Mouse (Mus musculus) midbrain, postnatal 0 days (tissue): ENCODE measurements at regions not wholly inside any gene's neighbourhood (a gene's known extent, or its start where the extent isn't known, plus 50 kb on each side); places are given as distances from the start of the nearest gene placed in this dataset.

Experiments used
- ATAC-seq: fragments of 200-750 bp; cut with Nextera tagmentation; 2 replicates; pipeline ENCODE4 v1.8.0; 2017; ENCODE audit warnings: moderate number of reproducible peaks, mild to moderate bottlenecking, moderate TSS enrichment, moderate library complexity; ENCODE audit not compliant: low FRiP score
- DNase-seq: peaks from one replicate; pipeline ENCODE4 v3.0.0-alpha.2; 2015; ENCODE audit warnings: low spot score
- H3K27ac ChIP-seq: fragments of 300-500 bp; sonication (generic); 2 replicates; pipeline ENCODE4 v1.5.1; 2014; ENCODE audit warnings: low read depth, mild to moderate bottlenecking, low read length, mixed read lengths
- H3K27me3 ChIP-seq: fragments of 300-500 bp; sonication (generic); 2 replicates; pipeline ENCODE4 v1.6.1; 2014; ENCODE audit warnings: low read length, control low read depth, mixed read lengths; ENCODE audit not compliant: insufficient read depth
- H3K36me3 ChIP-seq: fragments of 300-500 bp; sonication (generic); 2 replicates; pipeline ENCODE4 v1.6.1; 2014; ENCODE audit warnings: low read length, control low read depth, mixed read lengths; ENCODE audit not compliant: insufficient read depth
- H3K4me1 ChIP-seq: fragments of 300-500 bp; sonication (generic); 2 replicates; pipeline ENCODE4 v1.6.1; 2014; ENCODE audit warnings: mild to moderate bottlenecking, control low read depth, antibody characterized with exemption, low read length, mixed read lengths; ENCODE audit not compliant: insufficient read depth
- H3K4me2 ChIP-seq: fragments of 300-500 bp; sonication (generic); 2 replicates; pipeline ENCODE4 v1.6.1; 2014; ENCODE audit warnings: low read depth, mild to moderate bottlenecking, low read length, mixed read lengths; ENCODE audit not compliant: poor library complexity, severe bottlenecking
- H3K4me3 ChIP-seq: fragments of 300-500 bp; sonication (generic); 2 replicates; pipeline ENCODE4 v1.5.1; 2014; ENCODE audit warnings: low read depth, mild to moderate bottlenecking, low read length, moderate library complexity
- H3K9ac ChIP-seq: fragments of 300-500 bp; sonication (generic); replicated peaks from 2 replicates; pipeline ENCODE4 v1.6.1; 2014; ENCODE audit warnings: mild to moderate bottlenecking, low read length, moderate library complexity, mixed read lengths; ENCODE audit not compliant: poor library complexity, severe bottlenecking
- H3K9me3 ChIP-seq: fragments of 300-500 bp; sonication (generic); 2 replicates; pipeline ENCODE4 v1.6.1; 2016; ENCODE audit warnings: low read length, control low read depth
- CTCF ChIP-seq: IDR thresholded peaks from 2 replicates; pipeline ENCODE4 v1.5.1; 2016; ENCODE audit warnings: antibody characterized with exemption, mild to moderate bottlenecking
- WGBS: fragments of 180-500 bp; shearing (Covaris S2); extraction: QIAGEN DNeasy Blood & Tissue Kit; methylation state at CpG from one replicate; pipeline ENCODE4 v1.1.7; 2014; 5-methylcytosine and 5-hydroxymethylcytosine counted together

DNA sequence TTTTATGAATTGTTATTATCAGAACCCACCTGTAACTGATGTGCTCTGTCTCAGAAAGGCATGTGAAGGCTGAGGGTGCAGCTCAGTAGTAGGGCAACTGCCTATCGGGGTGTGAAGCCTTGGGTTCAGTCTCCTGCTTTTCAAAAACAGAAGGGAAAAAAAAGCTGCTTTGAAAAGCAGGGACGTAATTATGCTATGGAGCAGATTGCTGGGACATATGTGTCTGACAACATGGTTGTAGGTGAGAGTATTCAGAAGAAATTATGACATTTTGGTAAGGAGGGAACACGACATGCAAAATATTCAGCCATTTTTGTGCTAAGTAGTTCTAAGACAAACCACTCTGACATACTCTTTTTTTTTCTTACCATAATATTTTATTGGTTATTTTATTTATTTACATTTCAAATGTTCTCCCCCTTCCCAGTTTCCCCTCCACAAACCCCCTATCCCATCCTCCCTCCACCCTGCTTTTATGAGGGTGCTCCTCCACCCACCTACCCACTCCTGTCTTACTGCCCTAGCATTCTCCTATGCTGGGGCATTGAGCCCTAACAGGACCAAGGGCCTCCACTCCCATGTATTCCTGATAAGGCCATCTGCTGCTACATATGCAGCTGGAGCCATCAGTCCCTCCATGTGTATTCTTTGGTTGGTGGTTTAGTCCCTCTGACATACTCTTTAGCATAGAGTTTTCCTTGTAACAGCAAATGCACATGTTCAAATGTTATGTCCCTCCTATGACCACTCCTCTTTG lies 122.8 kb upstream of the Trpm3 start:
- Histone ChIP-seq H3K27ac (no peak overlapping the region), H3K36me3 (no peaks in the 10 kb centered on the region), H3K27me3 (no peaks in the 10 kb centered on the region), H3K4me1 (no peaks in the 10 kb centered on the region), H3K9ac (no peak overlapping the region), H3K9me3 (no peaks in the 10 kb centered on the region), H3K4me3 (no peak overlapping the region), H3K4me2 (no peak overlapping the region)
- no peak for DNase-seq
- ATAC-seq = no peak
- TF ChIP-seq CTCF = no peak
- WGBS = 90% methylated on average over 3 of the region's 3 CpGs

- DNase-seq = peak; percentile 48
- H3K9me3 ChIP-seq = no peaks in the 10 kb centered on the region
- no peaks in the 10 kb centered on the region for H3K4me1 ChIP-seq
- no peak overlapping the region for H3K9ac ChIP-seq
- no peak overlapping the region for H3K27ac ChIP-seq
- no peak for TF ChIP-seq CTCF
- H3K4me2 ChIP-seq = no peak overlapping the region
- no peaks in the 10 kb centered on the region for H3K27me3 ChIP-seq
- no peak for ATAC-seq
- H3K36me3 ChIP-seq = no peaks in the 10 kb centered on the region
- WGBS = 42% methylated on average over 2 of the region's 2 CpGs
- H3K4me3 ChIP-seq = no peak overlapping the region
Measured at GRCm38 (mm10) chr19:22017425-22017824, 121.4 kb upstream of the Trpm3 start.

DNA sequence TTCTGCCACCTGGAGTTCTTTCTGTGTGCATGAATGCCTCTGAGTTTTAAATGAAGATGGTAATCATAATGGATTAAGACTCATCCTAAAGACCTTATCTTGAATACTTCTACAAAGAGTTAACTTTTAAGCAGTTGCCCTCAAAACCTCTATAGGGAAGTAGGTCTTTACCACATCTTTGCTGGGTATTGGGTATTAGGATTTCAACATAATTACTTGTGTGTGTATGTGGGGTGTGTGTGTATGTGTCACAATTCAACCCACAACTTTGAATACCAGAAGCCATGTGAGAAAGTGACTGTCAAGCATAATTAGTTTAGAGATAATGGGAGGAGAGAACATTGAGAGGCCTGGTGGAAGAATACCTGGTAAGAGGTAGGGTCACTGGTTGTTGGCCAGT lies 111.3 kb upstream of the Trpm3 start:
- no peaks in the 10 kb centered on the region for H3K4me1 ChIP-seq
- no peaks in the 10 kb centered on the region for H3K27me3 ChIP-seq
- no peak for TF ChIP-seq CTCF
- H3K9me3 ChIP-seq = no peaks in the 10 kb centered on the region
- H3K4me3 ChIP-seq = no peak overlapping the region
- no peak overlapping the region for H3K9ac ChIP-seq
- no peak overlapping the region for H3K27ac ChIP-seq
- no peak for DNase-seq
- no peak overlapping the region for H3K4me2 ChIP-seq
- ATAC-seq = no peak
- H3K36me3 ChIP-seq = no peaks in the 10 kb centered on the region

DNA sequence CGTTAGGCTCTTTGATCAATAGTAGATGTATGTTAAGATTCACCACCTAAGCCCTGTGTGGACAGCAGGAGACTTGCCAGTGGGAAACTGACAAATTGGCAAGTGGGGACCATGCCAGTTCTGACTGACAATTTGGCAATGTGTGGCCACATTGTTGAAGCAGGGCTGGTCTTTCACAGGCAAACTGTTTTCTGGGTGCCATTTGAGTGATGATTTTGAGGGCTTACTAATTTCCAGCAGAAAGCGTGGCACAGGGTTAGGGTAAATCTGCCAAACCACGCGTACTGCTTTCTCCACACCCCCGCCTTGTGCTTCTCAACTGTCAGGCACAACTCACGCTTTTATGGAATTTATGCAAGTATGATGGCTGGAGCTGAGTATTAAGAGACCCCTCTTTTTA lies 91.2 kb upstream of the Trpm3 start:
- WGBS = 82% methylated on average over 6 of the region's 6 CpGs
- Histone ChIP-seq H3K4me3 (no peak overlapping the region), H3K27me3 (no peaks in the 10 kb centered on the region), H3K36me3 (no peaks in the 10 kb centered on the region), H3K9me3 (no peaks in the 10 kb centered on the region), H3K4me2 (no peak overlapping the region), H3K4me1 (no peaks in the 10 kb centered on the region), H3K27ac (no peak overlapping the region), H3K9ac (no peak overlapping the region)
- no peak for TF ChIP-seq CTCF
- DNase-seq = peak; percentile 21
- ATAC-seq = no peak

- whole genome bisulfite sequencing = 74% methylated on average over 8 of the region's 8 CpGs
- no peak for TF ChIP-seq CTCF
- H3K4me3 ChIP-seq = no peak overlapping the region
- no peak overlapping the region for H3K27ac ChIP-seq
- no peaks in the 10 kb centered on the region for H3K9me3 ChIP-seq
- H3K4me2 ChIP-seq = no peak overlapping the region
- ATAC-seq = no peak
- no peak overlapping the region for H3K9ac ChIP-seq
- H3K27me3 ChIP-seq = no peaks in the 10 kb centered on the region
- no peaks in the 10 kb centered on the region for H3K36me3 ChIP-seq
- no peaks in the 10 kb centered on the region for H3K4me1 ChIP-seq
- no peak for DNase-seq
Measured at GRCm38 (mm10) chr19:22066302-22066701, 72.5 kb upstream of the Trpm3 start.

- DNase-seq = peak; percentile 10
- 75% methylated on average over 15 of the region's 15 CpGs for WGBS
Measured at GRCm38 (mm10) chr19:22070246-22071030, 68.4 kb upstream of the Trpm3 start.

More at GRCm38 (mm10) chr19:22070246-22071030, 68.4 kb upstream of the Trpm3 start:
- H3K27ac ChIP-seq = no peak overlapping the region
- no peaks in the 10 kb centered on the region for H3K36me3 ChIP-seq
- TF ChIP-seq CTCF = no peak
- no peaks in the 10 kb centered on the region for H3K4me1 ChIP-seq
- H3K4me2 ChIP-seq = no peak overlapping the region
- no peak overlapping the region for H3K9ac ChIP-seq
- H3K27me3 ChIP-seq = no peaks in the 10 kb centered on the region
- no peaks in the 10 kb centered on the region for H3K9me3 ChIP-seq
- H3K4me3 ChIP-seq = no peak overlapping the region
- no peak for ATAC-seq
